Mouse (Mus musculus): ENCODE data around the gene Rnd3. TPM values are rescaled to one million over a fixed set of nuclear protein-coding genes. Genes with fewer than 3 reads are reported as not detected.

Gene Rnd3
- total and polyA plus RNA-seq, 2 experiments from 2014 or later: 70.4 to 88.9 TPM

DNA sequence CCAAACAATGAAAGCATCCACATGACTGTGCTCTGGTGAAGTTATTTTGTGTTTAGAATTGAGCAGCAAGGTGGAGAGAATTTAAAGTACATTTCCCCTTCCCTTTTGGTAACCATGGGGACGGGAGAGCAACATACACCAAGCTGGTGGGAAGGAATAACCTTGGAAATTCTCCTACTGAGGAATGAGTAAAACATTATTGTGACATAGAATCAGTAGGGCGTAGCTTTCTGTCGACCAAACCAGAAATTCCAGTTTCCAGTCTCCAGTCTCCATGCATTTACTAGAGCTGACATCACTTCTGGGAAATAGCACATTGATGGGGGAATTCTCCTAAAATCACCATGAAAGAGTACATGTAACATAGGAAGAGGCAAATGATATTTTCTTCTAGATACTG, 28.7 kb upstream of the Rnd3 start:
- Histone ChIP-seq H3K4me2 (ENCODE audit: low read depth, low read length, poor library complexity, severe bottlenecking) (no peak overlapping the region), H3K9ac (replicated peaks; ENCODE audit: low read length, poor library complexity, severe bottlenecking) (no peak overlapping the region), H3K27ac (ENCODE audit: low read depth, low read length) (no peak overlapping the region), H3K9me3 (ENCODE audit: low read length) (no peaks in the 10 kb centered on the region), H3K36me3 (ENCODE audit: insufficient read depth, low read length) (no peaks in the 10 kb centered on the region), H3K4me1 (ENCODE audit: insufficient read depth, low read length) (no peaks in the 10 kb centered on the region; the same call in 1 of the 2 replicates), H3K27me3 (ENCODE audit: insufficient read depth, low read length) (no peaks in the 10 kb centered on the region), H3K4me3 (ENCODE audit: low read depth, low read length) (no peak overlapping the region)
- DNase-seq (ENCODE audit: low spot score) (no peak), ATAC-seq (ENCODE audit: low FRiP score) (no peak)
- no peak for TF ChIP-seq CTCF (IDR thresholded peaks at IDR 0.05)
- WGBS: 56% methylated on average over 3 of the region's 3 CpGs

DNA sequence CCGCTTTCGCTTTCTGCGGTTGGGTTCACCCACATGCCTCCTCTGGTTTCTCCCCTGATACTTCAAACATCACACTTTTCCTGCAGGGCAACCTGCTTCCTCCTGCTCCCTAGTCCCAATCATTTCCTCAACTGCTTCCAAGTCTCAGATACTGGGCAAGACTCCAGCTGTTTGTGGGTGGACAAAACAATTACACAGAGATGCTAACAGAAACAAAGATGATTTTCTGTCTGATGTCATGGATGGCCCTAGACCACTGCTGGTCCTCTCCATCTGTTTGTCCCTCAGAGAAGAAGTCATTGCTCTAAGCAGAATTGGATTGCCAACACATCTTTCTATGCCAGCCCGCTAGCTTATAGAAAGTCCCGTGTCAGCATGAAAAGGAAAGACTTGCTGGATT, 26.4 kb upstream of the Rnd3 start:
- Histone ChIP-seq H3K4me2 (ENCODE audit: low read depth, low read length, poor library complexity, severe bottlenecking) (no peak overlapping the region), H3K4me3 (ENCODE audit: low read depth, low read length) (no peak overlapping the region), H3K27ac (ENCODE audit: low read depth, low read length) (no peak overlapping the region), H3K9me3 (ENCODE audit: low read length) (no peaks in the 10 kb centered on the region), H3K9ac (replicated peaks; ENCODE audit: low read length, poor library complexity, severe bottlenecking) (no peak overlapping the region), H3K4me1 (ENCODE audit: insufficient read depth, low read length) (no peaks in the 10 kb centered on the region; the same call in 1 of the 2 replicates), H3K27me3 (ENCODE audit: insufficient read depth, low read length) (no peaks in the 10 kb centered on the region), H3K36me3 (ENCODE audit: insufficient read depth, low read length) (no peaks in the 10 kb centered on the region)
- no peak for TF ChIP-seq CTCF (IDR thresholded peaks at IDR 0.05)
- ATAC-seq (ENCODE audit: low FRiP score) (no peak), DNase-seq (ENCODE audit: low spot score) (peak; percentile 19)
- 87% methylated on average over 5 of the region's 5 CpGs for WGBS

DNA sequence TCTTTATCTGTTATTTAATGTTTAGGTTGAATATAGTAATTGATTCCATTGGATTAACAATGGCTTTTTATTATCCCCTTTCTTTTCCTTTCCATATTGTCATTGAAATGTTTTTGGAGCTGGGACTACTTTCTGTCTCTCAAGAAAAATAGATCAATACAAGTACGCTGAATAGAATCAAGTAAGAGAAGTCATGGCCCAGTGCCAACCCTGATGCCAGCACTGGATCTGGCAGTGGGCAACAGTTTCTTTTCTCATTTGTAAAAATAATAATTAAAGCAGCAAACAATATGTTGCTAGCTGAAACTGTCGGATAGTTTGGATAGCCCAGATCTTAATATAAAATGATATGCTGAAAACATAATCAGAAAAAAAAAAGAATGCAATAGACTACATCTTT, 12.2 kb upstream of the Rnd3 start:
- Histone ChIP-seq H3K4me2 (ENCODE audit: low read depth, low read length, poor library complexity, severe bottlenecking) (no peak overlapping the region), H3K27ac (ENCODE audit: low read depth, low read length) (no peak overlapping the region), H3K9ac (replicated peaks; ENCODE audit: low read length, poor library complexity, severe bottlenecking) (no peak overlapping the region), H3K4me1 (ENCODE audit: insufficient read depth, low read length) (no peaks in the 10 kb centered on the region), H3K4me3 (ENCODE audit: low read depth, low read length) (no peak overlapping the region), H3K36me3 (ENCODE audit: insufficient read depth, low read length) (no peaks in the 10 kb centered on the region), H3K27me3 (ENCODE audit: insufficient read depth, low read length) (no peaks in the 10 kb centered on the region), H3K9me3 (ENCODE audit: low read length) (no peaks in the 10 kb centered on the region)
- TF ChIP-seq CTCF (IDR thresholded peaks at IDR 0.05): no peak
- WGBS: 75% methylated on average over 2 of the region's 2 CpGs
- no peak for DNase-seq (ENCODE audit: low spot score)
- no peak for ATAC-seq (ENCODE audit: low FRiP score)

DNA sequence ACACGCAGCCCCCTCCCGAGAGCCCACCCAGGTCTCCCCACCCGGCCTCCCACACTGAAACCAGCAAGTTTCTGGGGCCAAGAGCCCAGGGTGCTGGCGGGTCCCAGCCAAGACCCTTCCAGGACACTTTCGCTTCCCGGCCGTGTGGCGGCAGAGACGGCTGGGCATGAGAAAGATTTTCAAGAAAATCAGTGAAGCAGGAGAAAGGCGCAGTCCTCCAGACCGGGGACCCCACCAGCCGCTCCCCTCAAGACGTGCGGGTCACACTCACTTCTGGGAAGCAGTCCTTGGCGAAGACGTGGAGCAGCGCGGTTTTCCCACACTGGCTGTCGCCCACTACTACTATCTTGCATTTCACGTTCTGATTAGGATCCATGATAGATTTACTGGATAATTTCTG, 457 bp downstream of the Rnd3 start:
- TF ChIP-seq CTCF (IDR thresholded peaks at IDR 0.05): peak; percentile 41
- DNase-seq (ENCODE audit: low spot score): peak; percentile 60
- H3K4me3 ChIP-seq (ENCODE audit: low read depth, low read length): peak overlapping the region; percentile 87
- peak overlapping the region; percentile 73 for H3K4me2 ChIP-seq (ENCODE audit: low read depth, low read length, poor library complexity, severe bottlenecking)
- H3K27ac ChIP-seq (ENCODE audit: low read depth, low read length): peak overlapping the region; percentile 87
- H3K9ac ChIP-seq (replicated peaks; ENCODE audit: low read length, poor library complexity, severe bottlenecking): peak overlapping the region; percentile 88
- H3K4me1 ChIP-seq (ENCODE audit: insufficient read depth, low read length): no peaks in the 10 kb centered on the region
- H3K36me3 ChIP-seq (ENCODE audit: insufficient read depth, low read length): no peaks in the 10 kb centered on the region
- H3K27me3 ChIP-seq (ENCODE audit: insufficient read depth, low read length): no peaks in the 10 kb centered on the region
- WGBS: under 1% methylated on average over 20 of the region's 20 CpGs
- ATAC-seq (ENCODE audit: low FRiP score): peak; percentile 15; the same call in 1 of the 2 replicates
- H3K9me3 ChIP-seq (ENCODE audit: low read length): no peaks in the 10 kb centered on the region

DNA sequence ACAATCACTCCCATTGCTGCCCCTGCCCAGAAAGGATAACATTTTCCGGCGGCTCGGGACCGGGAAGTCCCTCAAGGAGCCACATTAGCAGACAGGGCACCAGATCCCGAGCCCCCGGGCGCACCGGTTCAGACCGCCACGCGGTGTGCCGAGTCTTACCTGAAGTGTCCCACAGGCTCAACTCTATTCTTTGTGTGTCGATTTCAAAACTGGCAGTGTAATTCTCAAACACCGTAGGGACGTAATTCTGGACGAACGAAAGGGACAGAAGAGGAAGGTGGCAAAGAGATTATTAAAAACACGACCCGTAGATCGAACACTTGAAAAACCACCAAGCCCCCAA, 875 bp downstream of the Rnd3 start:
- Histone ChIP-seq H3K4me3 (ENCODE audit: low read depth, low read length) (peak overlapping the region; percentile 87), H3K9me3 (ENCODE audit: low read length) (no peaks in the 10 kb centered on the region), H3K27me3 (ENCODE audit: insufficient read depth, low read length) (no peaks in the 10 kb centered on the region), H3K4me2 (ENCODE audit: low read depth, low read length, poor library complexity, severe bottlenecking) (peak overlapping the region; percentile 73), H3K9ac (replicated peaks; ENCODE audit: low read length, poor library complexity, severe bottlenecking) (peak overlapping the region; percentile 88), H3K36me3 (ENCODE audit: insufficient read depth, low read length) (no peaks in the 10 kb centered on the region), H3K4me1 (ENCODE audit: insufficient read depth, low read length) (no peaks in the 10 kb centered on the region), H3K27ac (ENCODE audit: low read depth, low read length) (peak overlapping the region; percentile 87)
- DNase-seq (ENCODE audit: low spot score): no peak
- TF ChIP-seq CTCF (IDR thresholded peaks at IDR 0.05): no peak
- WGBS: under 1% methylated on average over 20 of the region's 20 CpGs
- ATAC-seq (ENCODE audit: low FRiP score): no peak; the same call in 1 of the 2 replicates

DNA sequence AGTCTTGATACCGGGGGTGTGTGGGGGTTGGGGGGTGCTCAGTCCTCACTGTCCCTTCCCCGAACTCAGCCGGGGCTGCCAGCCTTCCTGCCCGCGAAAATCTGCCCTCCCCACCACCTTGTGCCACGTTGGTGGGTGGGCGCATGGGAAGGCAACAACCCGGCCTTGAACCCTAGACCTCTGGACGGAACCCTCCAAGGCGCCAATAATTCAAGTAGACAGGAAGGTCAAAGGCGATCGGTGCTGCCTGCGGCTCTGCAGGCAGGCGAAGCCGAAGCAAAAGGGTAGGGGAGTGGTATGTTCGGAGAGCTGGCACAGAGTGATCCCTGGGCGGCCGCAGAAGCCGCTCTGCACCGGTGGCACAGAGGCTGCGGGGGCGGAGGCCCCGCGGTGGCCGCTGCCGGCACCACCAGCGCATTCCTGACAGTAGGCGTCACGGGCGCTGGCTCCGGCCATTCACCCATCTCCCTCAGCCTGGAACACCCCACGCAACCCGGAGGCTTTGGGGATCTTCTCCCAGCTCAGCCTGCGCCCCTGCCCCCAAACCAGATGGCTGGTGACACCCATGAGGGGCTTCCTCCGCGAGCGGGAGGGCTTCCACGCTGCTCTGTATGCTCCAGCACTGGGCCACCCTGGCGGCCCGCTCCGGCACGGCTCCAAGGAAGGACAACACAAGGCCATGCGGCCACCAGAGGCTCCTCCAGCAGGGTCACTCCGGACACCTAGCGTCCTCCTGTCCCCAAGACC, 1.4 kb downstream of the Rnd3 start:
- Histone ChIP-seq H3K4me1 (ENCODE audit: insufficient read depth, low read length) (0 out of 2 replicates have a peak, but pooled peaks cover 2% of the 10 kb centered on the region), H3K9ac (replicated peaks; ENCODE audit: low read length, poor library complexity, severe bottlenecking) (peak overlapping the region; percentile 88), H3K27me3 (ENCODE audit: insufficient read depth, low read length) (no peaks in the 10 kb centered on the region), H3K27ac (ENCODE audit: low read depth, low read length) (peak overlapping the region; percentile 87), H3K4me3 (ENCODE audit: low read depth, low read length) (peak overlapping the region; percentile 87), H3K36me3 (ENCODE audit: insufficient read depth, low read length) (no peaks in the 10 kb centered on the region), H3K4me2 (ENCODE audit: low read depth, low read length, poor library complexity, severe bottlenecking) (peak overlapping the region; percentile 73), H3K9me3 (ENCODE audit: low read length) (no peaks in the 10 kb centered on the region)
- TF ChIP-seq CTCF (IDR thresholded peaks at IDR 0.05): peak; percentile 50
- DNase-seq (ENCODE audit: low spot score) (peak; percentile 59), ATAC-seq (ENCODE audit: low FRiP score) (peak; percentile 77)
- WGBS: under 1% methylated on average over 44 of the region's 45 CpGs
